In genomic region chr13:67421207-67421857, GRCm38 (mm10) we compare ENCODE assay signal across 8 mouse cellular contexts. TPM values are rescaled to one million over a fixed set of nuclear protein-coding genes. Genes with fewer than 3 reads are reported as not detected.
DNase-seq lines count a peak whose midpoint lies in the region; ATAC-seq lines count a peak whose summit lies in the region.

Gene Zfp459, minus strand, starts transcription at chr13:67421418.

- H3K9ac ChIP-seq in embryonic facial prominence, embryonic 14.5 days (ENCODE audit: low read depth, low read length): peak within 1 kb of the TSS; percentile 65
- H3K9ac ChIP-seq in lung, embryonic 16.5 days (ENCODE audit: low read length): peak within 1 kb of the TSS; percentile 64

- no peaks in the 10 kb centered on the region for H3K27me3 ChIP-seq in embryonic facial prominence, embryonic 14.5 days (replicated peaks; ENCODE audit: control insufficient read depth, insufficient read depth, low read length)
- no peaks in the 10 kb centered on the region for H3K27me3 ChIP-seq in hindbrain, embryonic 10.5 days (ENCODE audit: insufficient read depth, poor library complexity, severe bottlenecking)
- no peaks in the 10 kb centered on the region for H3K27me3 ChIP-seq in lung, embryonic 16.5 days (ENCODE audit: control insufficient read depth, insufficient read depth, low read depth, low read length)

- DNase-seq in CD4-positive helper T cell, adult 2 months (ENCODE audit: low read depth, low spot score): peak; percentile 61
- peak; percentile 43 to 51 for DNase-seq in adrenal gland, postnatal 36 days
- DNase-seq in embryonic facial prominence, embryonic 14.5 days (ENCODE audit: low spot score): peak; percentile 71
- DNase-seq in hindbrain, embryonic 10.5 days (ENCODE audit: low spot score): peak; percentile 71
- DNase-seq in layer of hippocampus, adult 8-10 months (ENCODE audit: low spot score in 2 of 2): peak; percentile 15 to 22
- peak; percentile 9 for DNase-seq in ovary, adult 18-20 months (ENCODE audit: low spot score)
- DNase-seq in thymus, postnatal 0 days (ENCODE audit: low spot score): peak; percentile 61

- peak; percentile 91 for ATAC-seq in embryonic facial prominence, embryonic 14.5 days (ENCODE audit: low read depth)
- ATAC-seq in lung, embryonic 16.5 days (ENCODE audit: low read depth): peak; percentile 81

- WGBS in embryonic facial prominence, embryonic 14.5 days: 3% methylated on average over 22 of the region's 22 CpGs
- 2% methylated on average over 22 of the region's 22 CpGs for WGBS in hindbrain, embryonic 10.5 days
- 3% methylated on average over 22 of the region's 22 CpGs for WGBS in lung, embryonic 16.5 days

- peak within 1 kb of the TSS; percentile 69 for H3K4me2 ChIP-seq in embryonic facial prominence, embryonic 14.5 days (ENCODE audit: low read depth, low read length)
- H3K4me2 ChIP-seq in lung, embryonic 16.5 days (ENCODE audit: low read depth, low read length): peak within 1 kb of the TSS; percentile 75

- no peaks in the 10 kb centered on the region for H3K36me3 ChIP-seq in embryonic facial prominence, embryonic 14.5 days (ENCODE audit: control insufficient read depth, insufficient read depth, low read length)
- H3K36me3 ChIP-seq in hindbrain, embryonic 10.5 days: no peaks in the 10 kb centered on the region
- no peaks in the 10 kb centered on the region for H3K36me3 ChIP-seq in lung, embryonic 16.5 days (ENCODE audit: control insufficient read depth, insufficient read depth, low read length)

- no peaks in the 10 kb centered on the region for H3K4me1 ChIP-seq in embryonic facial prominence, embryonic 14.5 days (ENCODE audit: control insufficient read depth, insufficient read depth, low read length)
- peaks cover 9% of the 10 kb centered on the region for H3K4me1 ChIP-seq in hindbrain, embryonic 10.5 days (replicated peaks)
- H3K4me1 ChIP-seq in lung, embryonic 16.5 days (replicated peaks; ENCODE audit: control insufficient read depth, insufficient read depth, low read length): no peaks in the 10 kb centered on the region

- peak within 1 kb of the TSS; percentile 57 for H3K4me3 ChIP-seq in embryonic facial prominence, embryonic 14.5 days (ENCODE audit: low read depth, low read length)
- peak within 1 kb of the TSS; percentile 73 for H3K4me3 ChIP-seq in hindbrain, embryonic 10.5 days
- peak within 1 kb of the TSS; percentile 66 for H3K4me3 ChIP-seq in lung, embryonic 16.5 days (ENCODE audit: low read length)

- H3K9me3 ChIP-seq in embryonic facial prominence, embryonic 14.5 days (ENCODE audit: control insufficient read depth, low read length): no peaks in the 10 kb centered on the region
- H3K9me3 ChIP-seq in hindbrain, embryonic 10.5 days: no peaks in the 10 kb centered on the region
- no peaks in the 10 kb centered on the region for H3K9me3 ChIP-seq in lung, embryonic 16.5 days (ENCODE audit: control insufficient read depth, low read length)

- no peak within 1 kb of the TSS for H3K27ac ChIP-seq in embryonic facial prominence, embryonic 14.5 days (replicated peaks; ENCODE audit: low read depth, low read length)
- peak within 1 kb of the TSS; percentile 57 for H3K27ac ChIP-seq in hindbrain, embryonic 10.5 days
- no peak within 1 kb of the TSS for H3K27ac ChIP-seq in lung, embryonic 16.5 days (ENCODE audit: low read length)

RNA-seq across cellular contexts. Expression of gene Zfp459, which starts in this region (rescaled TPM):
- total RNA-seq in adrenal gland, postnatal 36 days (2021): 1 to 10 TPM in 1 of 2 experiments, under 1 TPM in 1; 0.79 to 1.7 TPM
- polyA plus RNA-seq in embryonic facial prominence, embryonic 14.5 days (2014; fragmentation: Nextera tagmentation; extraction: Ambion mirVana): 0.56 and 1.0 TPM in 2 replicates
- 0.92 and 1.7 TPM in 2 replicates for polyA plus RNA-seq in hindbrain, embryonic 10.5 days (2016; fragmentation: Nextera tagmentation; extraction: Ambion mirVana)
- 1 to 10 TPM; 3.4 to 5.9 (median 4.4) TPM for total RNA-seq in layer of hippocampus, adult 8-10 months (2022)
- polyA plus RNA-seq in lung, embryonic 16.5 days (2015; fragmentation: Nextera tagmentation; extraction: Ambion mirVana): 1.2 and 1.3 TPM in 2 replicates
- polyA plus RNA-seq in thymus, postnatal 0 days (2015; fragmentation: Nextera tagmentation; extraction: Ambion mirVana): 2.2 and 2.3 TPM in 2 replicates

Comparison
In these comparisons a context has a peak if more than half of its experiments do, and no peak if none do; other contexts are left out.
1. DNase-seq: peak in every context shown above with its lines; median percentile 71 in embryonic facial prominence, embryonic 14.5 days; 71 in hindbrain, embryonic 10.5 days; 61 in CD4-positive helper T cell, adult 2 months; 61 in thymus, postnatal 0 days; 47 in adrenal gland, postnatal 36 days; 18 in layer of hippocampus, adult 8-10 months; 9 in ovary, adult 18-20 months.